Mouse (Mus musculus) limb, embryonic 10.5 days (tissue): ENCODE measurements at regions not wholly inside any gene's neighbourhood (a gene's known extent, or its start where the extent isn't known, plus 50 kb on each side); places are given as distances from the start of the nearest gene placed in this dataset.
"Not testable (repeated sequence)": the region's sequence is repeated elsewhere in the genome, so short reads cannot be mapped to it uniquely, and the experiment has no call there.

ENCODE experiments used
- DNase-seq: peaks from one replicate; pipeline ENCODE4 v3.0.0-alpha.2; 2017; ENCODE audit warnings: low spot score
- H3K27ac ChIP-seq: fragments of 300-500 bp; sonication (generic); 2 replicates; pipeline ENCODE4 v1.5.1; 2016; ENCODE audit warnings: mild to moderate bottlenecking
- H3K27me3 ChIP-seq: fragments of 300-500 bp; sonication (generic); 2 replicates; pipeline ENCODE4 v1.6.1; 2016; ENCODE audit warnings: low read depth, mild to moderate bottlenecking; ENCODE audit not compliant: poor library complexity, severe bottlenecking
- H3K36me3 ChIP-seq: fragments of 300-500 bp; sonication (generic); 2 replicates; pipeline ENCODE4 v1.6.1; 2016; ENCODE audit warnings: mild to moderate bottlenecking, moderate library complexity
- H3K4me1 ChIP-seq: fragments of 300-500 bp; sonication (generic); 2 replicates; pipeline ENCODE4 v1.6.1; 2016
- H3K4me3 ChIP-seq: fragments of 300-500 bp; sonication (generic); 2 replicates; pipeline ENCODE4 v1.5.1; 2016; ENCODE audit warnings: mild to moderate bottlenecking, moderate library complexity
- H3K9me3 ChIP-seq: fragments of 300-500 bp; sonication (generic); replicated peaks from 2 replicates; pipeline ENCODE4 v1.6.1; 2016; ENCODE audit warnings: mild to moderate bottlenecking
- whole genome bisulfite sequencing: fragments of 180-500 bp; shearing (Covaris S2); methylation state at CpG from one replicate; pipeline ENCODE4 v1.1.7; 2016; 5-methylcytosine and 5-hydroxymethylcytosine counted together

DNA sequence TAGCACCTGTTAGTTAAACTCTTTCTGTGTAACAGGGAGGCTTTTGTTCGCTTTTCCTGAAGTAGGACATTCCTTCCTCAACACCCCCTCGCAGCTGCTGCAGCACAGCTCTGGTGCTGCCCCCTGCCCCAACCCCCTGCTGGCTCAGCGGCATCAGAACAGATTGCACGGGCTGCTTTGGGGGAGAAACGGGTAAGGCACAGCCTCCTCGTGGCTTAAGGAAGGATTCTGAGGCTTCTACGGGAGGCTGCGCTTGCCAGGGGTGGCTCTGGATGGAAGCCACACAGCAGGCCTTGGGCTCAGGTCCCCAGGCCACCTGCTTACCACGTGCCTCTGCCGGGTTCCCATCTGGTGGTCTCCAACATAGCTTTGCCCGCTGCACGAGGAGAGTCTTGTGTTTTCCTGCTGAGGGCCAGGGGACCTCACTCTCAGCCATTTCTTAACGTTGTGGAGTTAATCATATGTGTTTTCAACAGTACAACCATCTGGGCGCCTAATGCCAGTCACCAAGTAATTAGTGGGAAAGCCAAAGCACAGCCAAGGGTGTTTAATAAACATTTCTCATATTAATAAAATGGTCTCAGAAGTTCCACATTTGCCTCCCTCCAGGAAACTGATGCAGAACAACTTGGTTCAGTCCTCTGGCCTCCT lies 189.9 kb downstream of the Gxylt1 start:
- H3K27me3 ChIP-seq: no peaks in the 10 kb centered on the region
- 59% methylated on average over 14 of the region's 14 CpGs for WGBS
- peaks cover 12% of the 10 kb centered on the region for H3K4me1 ChIP-seq
- peak overlapping the region; percentile 63 for H3K27ac ChIP-seq
- no peaks in the 10 kb centered on the region for H3K36me3 ChIP-seq
- no peaks in the 10 kb centered on the region for H3K9me3 ChIP-seq
- DNase-seq: peak; percentile 37
- no peak overlapping the region for H3K4me3 ChIP-seq

DNA sequence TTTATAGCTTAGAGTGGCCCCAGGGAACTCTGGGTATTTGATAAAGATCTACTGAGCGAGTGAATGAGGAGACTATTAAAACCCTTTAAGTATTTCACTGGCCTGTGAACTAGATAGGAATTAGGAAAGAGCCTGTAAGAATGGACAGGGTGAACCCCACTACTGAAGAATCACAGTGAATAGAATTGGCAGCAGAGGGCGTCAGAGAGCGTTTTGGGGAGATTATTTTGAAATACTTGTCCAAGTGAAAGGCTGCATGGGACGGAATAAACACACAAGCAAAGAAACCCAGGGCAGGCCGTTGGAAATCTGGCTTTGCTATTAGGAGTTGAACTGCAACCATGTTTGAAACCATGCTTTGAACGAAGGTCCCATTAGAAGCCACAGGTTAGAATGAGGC lies 200.9 kb downstream of the Gxylt1 start:
- no peak overlapping the region for H3K27ac ChIP-seq
- no peaks in the 10 kb centered on the region for H3K4me1 ChIP-seq
- no peaks in the 10 kb centered on the region for H3K9me3 ChIP-seq
- WGBS: 69% methylated on average over 6 of the region's 6 CpGs
- H3K4me3 ChIP-seq: no peak overlapping the region
- no peaks in the 10 kb centered on the region for H3K36me3 ChIP-seq
- H3K27me3 ChIP-seq: no peaks in the 10 kb centered on the region
- DNase-seq: no peak

DNA sequence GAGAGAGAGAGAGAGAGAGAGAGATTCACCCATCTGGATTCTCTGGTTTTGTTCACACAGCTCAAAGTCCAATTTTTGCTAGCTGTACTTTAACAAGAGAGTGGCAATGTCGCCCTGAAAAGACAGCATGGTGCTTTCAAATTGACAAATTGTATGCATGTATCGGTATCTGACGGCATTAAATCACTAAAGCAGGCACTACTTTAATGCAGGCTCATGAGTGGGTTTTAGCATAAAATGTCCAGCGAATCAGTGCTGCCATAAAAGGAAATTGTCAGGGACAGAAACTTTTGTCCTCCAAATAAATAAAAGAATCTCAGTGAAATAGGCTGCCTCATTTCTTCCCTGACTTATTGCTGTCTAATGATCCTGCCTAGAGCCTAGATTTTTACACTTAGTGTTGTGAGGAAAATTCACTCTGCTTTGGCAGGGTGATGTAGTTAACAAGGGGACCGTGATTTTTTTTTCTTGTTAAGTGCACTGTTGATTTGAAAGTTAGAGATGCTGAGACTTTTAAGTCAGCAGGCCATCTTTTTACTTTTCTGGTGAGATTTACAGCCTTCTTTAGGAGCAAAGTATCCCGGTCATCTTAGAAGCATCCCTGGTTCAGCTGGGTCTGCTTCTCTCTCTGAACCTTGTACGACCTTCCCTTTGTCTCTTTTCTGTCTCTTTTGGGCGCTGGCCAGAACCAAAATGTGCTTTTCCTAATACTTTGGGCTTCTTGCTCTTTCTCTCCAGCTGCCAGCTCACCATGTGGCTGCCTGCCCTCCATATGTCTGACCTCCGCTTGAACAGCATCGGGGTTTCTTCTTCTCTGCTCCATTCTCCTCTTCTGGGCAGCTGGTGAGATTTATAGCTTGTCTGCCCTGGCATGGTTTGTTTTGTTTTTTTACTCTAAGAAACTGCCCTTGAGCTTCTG lies 212.5 kb downstream of the Gxylt1 start:
- WGBS: 56% methylated on average over 10 of the region's 10 CpGs
- Histone ChIP-seq H3K27me3 (no peaks in the 10 kb centered on the region), H3K9me3 (no peaks in the 10 kb centered on the region), H3K36me3 (no peaks in the 10 kb centered on the region), H3K27ac (no peak overlapping the region), H3K4me3 (no peak overlapping the region), H3K4me1 (peaks cover 10% of the 10 kb centered on the region)
- peak; percentile 32 for DNase-seq

DNA sequence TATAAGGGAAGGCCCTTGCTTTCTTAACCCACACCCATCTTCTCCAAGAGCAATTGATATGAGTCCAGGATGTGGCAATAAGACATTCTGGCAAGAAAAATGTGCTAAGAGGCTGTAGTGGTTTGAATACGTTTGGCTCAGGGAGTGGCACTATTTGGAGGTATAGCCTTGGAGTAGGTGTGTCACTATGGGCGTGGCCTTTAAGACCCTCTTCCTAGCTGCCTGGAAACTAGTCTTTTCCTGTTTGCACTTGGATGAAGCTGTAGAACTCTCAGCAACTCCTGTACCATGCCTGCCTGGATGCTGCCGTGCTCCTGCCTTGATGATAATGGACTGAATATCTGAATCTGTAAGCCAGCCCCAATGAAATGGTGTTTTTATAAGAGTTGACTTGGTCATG lies 221.5 kb downstream of the Gxylt1 start:
- no peaks in the 10 kb centered on the region for H3K36me3 ChIP-seq
- no peak overlapping the region for H3K27ac ChIP-seq
- no peak for DNase-seq
- 89% methylated on average over 3 of the region's 3 CpGs for WGBS
- no peaks in the 10 kb centered on the region for H3K4me1 ChIP-seq
- H3K4me3 ChIP-seq: no peak overlapping the region
- no peaks in the 10 kb centered on the region for H3K27me3 ChIP-seq
- no peaks in the 10 kb centered on the region for H3K9me3 ChIP-seq

DNA sequence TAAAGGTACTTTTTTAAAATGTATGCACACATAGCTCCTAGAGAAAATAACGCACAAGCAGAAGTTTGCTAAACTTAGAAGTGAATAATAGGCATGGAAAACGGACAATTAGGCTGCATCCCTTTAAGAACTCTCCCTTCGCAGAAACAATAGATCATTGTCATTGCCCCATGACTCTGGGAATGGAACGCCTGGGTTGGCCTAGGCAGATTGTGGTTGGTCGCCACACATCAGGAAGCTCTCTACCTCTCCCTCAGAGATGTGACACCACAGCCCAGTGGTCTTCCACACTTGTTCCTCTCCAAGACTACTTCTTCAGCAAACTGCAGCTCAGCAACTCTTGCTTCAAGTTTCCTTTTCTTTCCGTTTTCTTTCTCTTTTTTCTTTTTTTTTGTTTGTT lies 247.8 kb downstream of the Gxylt1 start:
- WGBS: 67% methylated on average over 6 of the region's 6 CpGs
- no peaks in the 10 kb centered on the region for H3K27me3 ChIP-seq
- no peak overlapping the region for H3K4me3 ChIP-seq

DNA sequence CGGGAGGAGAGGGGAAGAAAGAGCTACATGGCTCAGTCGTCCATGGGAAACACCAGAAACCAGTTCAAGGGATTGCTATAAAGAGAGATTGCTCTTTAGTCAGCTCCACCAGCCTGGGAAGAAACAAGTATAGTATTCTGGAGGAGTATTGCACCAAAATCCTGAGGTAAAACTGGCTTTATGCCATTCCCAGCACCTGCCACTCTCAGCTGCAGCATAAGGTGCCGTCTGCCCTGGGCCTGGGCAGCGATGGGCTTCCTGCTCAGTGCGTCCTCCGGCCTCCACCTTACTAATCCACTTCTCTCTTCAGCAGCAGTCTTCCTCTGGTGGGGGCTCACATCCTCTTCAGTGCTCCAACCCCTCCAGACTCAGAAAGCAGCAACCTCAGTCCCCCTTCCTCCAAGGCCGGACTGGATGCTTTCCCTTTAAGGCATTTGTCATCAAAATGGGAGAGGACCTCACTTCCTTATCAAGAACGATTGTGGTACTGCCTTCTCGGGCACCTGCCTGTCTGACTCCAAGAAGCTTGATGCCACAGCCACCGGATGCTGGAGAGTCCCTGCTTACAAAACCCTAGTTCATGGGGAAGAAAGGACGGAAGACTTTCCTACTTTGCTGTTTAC lies 248.4 kb downstream of the Gxylt1 start:
- H3K27ac ChIP-seq: no peak overlapping the region
- no peak for DNase-seq
- no peaks in the 10 kb centered on the region for H3K36me3 ChIP-seq
- no peaks in the 10 kb centered on the region for H3K4me1 ChIP-seq
- no peaks in the 10 kb centered on the region for H3K9me3 ChIP-seq
- H3K4me3 ChIP-seq: no peak overlapping the region
- no peaks in the 10 kb centered on the region for H3K27me3 ChIP-seq
- WGBS: 76% methylated on average over 11 of the region's 11 CpGs

More for the DNA sequence above, 247.8 kb downstream of the Gxylt1 start:
- H3K9me3 ChIP-seq: no peaks in the 10 kb centered on the region
- H3K36me3 ChIP-seq: no peaks in the 10 kb centered on the region
- H3K27ac ChIP-seq: no peak overlapping the region
- H3K4me1 ChIP-seq: no peaks in the 10 kb centered on the region
- DNase-seq: no peak

DNA sequence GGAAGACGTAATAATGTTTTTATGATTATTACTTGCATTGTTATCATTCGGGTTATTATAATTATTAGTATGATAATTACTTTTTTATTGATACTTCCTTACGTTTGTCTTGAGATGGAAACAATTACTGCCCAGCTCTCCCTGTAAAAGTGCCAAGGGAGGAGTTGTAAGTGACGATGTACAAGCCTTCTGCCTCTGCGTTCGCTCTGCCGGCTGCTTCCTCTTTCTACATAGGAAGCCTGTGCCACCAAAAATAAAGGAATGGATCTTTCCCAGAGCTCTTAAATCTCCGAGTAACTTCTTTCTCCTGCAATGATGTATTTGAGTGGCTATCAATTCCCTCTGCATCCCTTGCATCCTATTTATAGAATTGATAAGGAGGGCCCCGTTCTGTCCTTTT lies 249.2 kb downstream of the Gxylt1 start:
- 73% methylated on average over 9 of the region's 9 CpGs for WGBS
- H3K36me3 ChIP-seq: no peaks in the 10 kb centered on the region
- no peaks in the 10 kb centered on the region for H3K9me3 ChIP-seq
- no peak overlapping the region for H3K4me3 ChIP-seq
- no peaks in the 10 kb centered on the region for H3K27me3 ChIP-seq
- no peak overlapping the region for H3K27ac ChIP-seq
- no peak for DNase-seq
- H3K4me1 ChIP-seq: no peaks in the 10 kb centered on the region

DNA sequence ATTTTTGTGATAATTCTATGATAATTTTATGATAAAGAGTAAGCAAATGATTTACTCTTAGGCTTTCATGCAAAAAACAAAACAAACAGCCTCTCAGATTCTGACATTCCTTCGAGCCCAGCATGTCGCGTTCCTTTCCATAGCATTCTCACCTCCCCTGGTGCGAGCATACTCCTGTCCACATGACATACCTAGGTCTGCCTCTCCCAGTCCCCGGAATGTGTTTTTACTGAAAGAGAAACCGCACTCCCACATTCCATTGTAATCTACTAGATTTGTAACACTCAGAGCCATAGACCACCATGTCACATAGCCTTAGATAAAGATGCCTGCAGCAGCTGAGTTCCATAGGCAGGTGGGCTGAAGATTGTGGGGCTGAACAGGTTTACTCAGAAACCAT lies 250.8 kb downstream of the Gxylt1 start:
- H3K9me3 ChIP-seq: no peaks in the 10 kb centered on the region
- H3K27ac ChIP-seq: no peak overlapping the region
- no peaks in the 10 kb centered on the region for H3K27me3 ChIP-seq
- WGBS: 86% methylated on average over 6 of the region's 6 CpGs
- no peak for DNase-seq
- no peak overlapping the region for H3K4me3 ChIP-seq
- H3K4me1 ChIP-seq: no peaks in the 10 kb centered on the region
- H3K36me3 ChIP-seq: no peaks in the 10 kb centered on the region

DNA sequence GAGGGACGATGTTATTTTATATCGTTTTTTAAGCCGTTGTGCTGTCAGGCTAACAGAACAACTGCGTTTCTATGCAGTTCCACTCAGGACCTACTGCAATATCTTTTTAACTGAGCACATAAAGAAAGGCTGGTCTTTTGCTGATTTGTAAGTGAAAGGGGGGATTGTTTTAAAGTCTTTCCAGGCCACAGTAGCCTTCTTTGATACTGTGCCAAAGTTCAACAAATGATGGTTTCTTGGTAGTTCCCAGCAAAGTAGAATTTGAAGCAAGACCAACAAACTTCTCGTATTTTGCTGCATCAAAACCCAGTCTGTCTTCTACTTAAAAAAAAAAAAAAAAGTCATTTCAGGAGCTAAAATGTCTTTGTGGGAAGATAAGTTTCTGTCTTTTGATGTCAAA lies 263.8 kb downstream of the Gxylt1 start:
- DNase-seq: no peak
- Histone ChIP-seq H3K4me1 (peaks cover 15% of the 10 kb centered on the region), H3K27me3 (no peaks in the 10 kb centered on the region), H3K27ac (no peak overlapping the region), H3K9me3 (no peaks in the 10 kb centered on the region), H3K36me3 (no peaks in the 10 kb centered on the region), H3K4me3 (no peak overlapping the region)
- WGBS: 84% methylated on average over 5 of the region's 5 CpGs

DNA sequence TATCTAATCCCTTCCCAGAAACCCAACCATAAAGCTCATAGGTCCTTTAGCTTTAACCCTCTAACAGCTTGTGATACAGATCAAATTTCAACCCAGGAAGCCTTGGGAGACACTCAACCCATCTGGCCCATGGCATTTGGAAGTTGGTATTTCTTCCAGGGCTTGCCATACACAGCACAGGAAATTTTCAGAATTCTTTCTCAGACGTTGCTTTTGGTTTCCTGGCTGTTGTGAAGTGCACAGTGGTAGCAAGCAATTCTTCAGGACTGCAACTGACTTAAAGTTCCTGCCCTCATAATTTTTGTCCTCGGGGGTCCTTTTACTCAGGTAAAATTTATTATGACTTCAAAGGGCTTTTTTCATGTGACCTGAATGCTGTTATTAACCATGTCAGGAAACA lies 264.4 kb downstream of the Gxylt1 start:
- Histone ChIP-seq H3K4me3 (no peak overlapping the region), H3K9me3 (no peaks in the 10 kb centered on the region), H3K27ac (no peak overlapping the region), H3K36me3 (no peaks in the 10 kb centered on the region), H3K27me3 (no peaks in the 10 kb centered on the region), H3K4me1 (peaks cover 21% of the 10 kb centered on the region)
- WGBS: 14% methylated on average over 2 of the region's 2 CpGs
- DNase-seq: no peak

DNA sequence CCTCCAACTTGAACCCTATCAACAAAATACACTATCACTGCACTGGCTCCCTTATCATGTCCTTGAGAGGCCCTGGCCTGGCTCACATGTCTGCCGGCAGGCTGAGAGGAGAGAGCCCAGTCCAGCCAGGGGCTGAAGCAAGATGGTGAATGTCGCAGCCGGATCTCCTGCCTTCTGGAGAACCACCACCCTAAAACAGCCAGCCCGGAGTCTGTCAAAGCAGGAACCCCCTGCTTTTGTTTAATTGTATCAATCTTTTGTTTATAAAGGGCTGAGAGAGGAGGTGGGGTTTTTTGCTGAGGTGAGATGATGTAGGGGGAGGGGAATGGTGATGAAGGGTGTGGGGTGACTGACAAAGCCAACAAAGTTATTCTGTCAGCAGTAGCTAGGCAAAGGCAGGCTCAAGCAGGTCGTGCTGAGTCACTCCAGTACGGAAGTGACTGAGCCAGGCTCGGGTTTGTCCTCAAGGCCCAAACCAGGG lies 269.2 kb downstream of the Gxylt1 start:
- Histone ChIP-seq H3K27ac (0 out of 2 replicates have a peak overlapping the region, but pooled peaks have one; percentile 40), H3K36me3 (no peaks in the 10 kb centered on the region), H3K4me1 (peaks cover 35% of the 10 kb centered on the region), H3K4me3 (no peak overlapping the region), H3K9me3 (no peaks in the 10 kb centered on the region), H3K27me3 (no peaks in the 10 kb centered on the region)
- 60% methylated on average over 7 of the region's 7 CpGs for WGBS
- no peak for DNase-seq

DNA sequence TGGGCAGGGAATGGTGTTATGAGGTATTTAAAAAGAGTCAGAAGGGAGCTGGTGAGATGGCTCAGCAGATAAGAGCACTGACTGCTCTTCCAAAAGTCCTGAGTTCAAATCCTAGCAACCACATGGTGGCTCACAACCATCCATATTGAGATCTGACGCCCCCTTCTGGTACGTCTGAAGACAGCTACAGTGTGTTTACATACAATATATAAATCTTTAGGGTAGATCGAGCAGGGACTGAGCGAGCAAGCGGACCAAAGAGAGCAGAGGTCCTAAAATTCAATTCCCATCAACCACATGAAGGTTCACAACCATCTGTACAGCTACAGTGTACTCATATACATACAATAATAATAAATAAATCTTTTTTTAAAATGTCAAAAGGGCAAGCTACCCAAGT lies 269.8 kb downstream of the Gxylt1 start:
- H3K27ac ChIP-seq, H3K4me3 ChIP-seq, H3K9me3 ChIP-seq, H3K36me3 ChIP-seq, DNase-seq, H3K27me3 ChIP-seq: not testable (repeated sequence)
- peaks cover 32% of the 10 kb centered on the region for H3K4me1 ChIP-seq
- WGBS: 93% methylated on average over 5 of the region's 5 CpGs

DNA sequence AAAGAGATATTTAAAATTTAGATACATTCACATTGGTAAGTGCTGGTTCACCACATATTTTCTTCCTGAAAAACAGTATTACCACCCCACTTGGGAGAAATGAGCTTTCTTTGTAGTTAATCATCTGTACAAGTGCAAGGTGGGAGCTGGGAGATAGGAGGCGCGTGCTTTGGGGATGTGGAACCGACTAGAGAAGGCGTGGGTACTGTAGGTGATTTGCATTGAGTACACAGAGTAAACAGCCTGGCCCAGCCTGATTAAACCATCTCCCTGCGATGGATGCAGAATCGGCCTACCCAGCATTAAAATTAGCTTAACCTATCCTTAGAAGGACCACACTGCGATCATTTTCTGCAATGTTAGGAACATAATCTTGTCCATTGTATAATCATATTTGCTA lies 270.4 kb downstream of the Gxylt1 start:
- WGBS: 92% methylated on average over 7 of the region's 7 CpGs

More for the DNA sequence above, 270.4 kb downstream of the Gxylt1 start:
- H3K27me3 ChIP-seq: no peaks in the 10 kb centered on the region
- no peaks in the 10 kb centered on the region for H3K9me3 ChIP-seq
- peaks cover 33% of the 10 kb centered on the region for H3K4me1 ChIP-seq
- H3K36me3 ChIP-seq: no peaks in the 10 kb centered on the region
- no peak for DNase-seq
- no peak overlapping the region for H3K27ac ChIP-seq
- H3K4me3 ChIP-seq: no peak overlapping the region
